Mouse (Mus musculus): ENCODE data around the gene Msrb3. TPM values are rescaled to one million over a fixed set of nuclear protein-coding genes. Genes with fewer than 3 reads are reported as not detected.

Gene Msrb3
- 5.1 and 5.2 TPM in 2 replicates for polyA plus RNA-seq (2014; fragmentation: Nextera tagmentation; extraction: Ambion mirVana)

DNA sequence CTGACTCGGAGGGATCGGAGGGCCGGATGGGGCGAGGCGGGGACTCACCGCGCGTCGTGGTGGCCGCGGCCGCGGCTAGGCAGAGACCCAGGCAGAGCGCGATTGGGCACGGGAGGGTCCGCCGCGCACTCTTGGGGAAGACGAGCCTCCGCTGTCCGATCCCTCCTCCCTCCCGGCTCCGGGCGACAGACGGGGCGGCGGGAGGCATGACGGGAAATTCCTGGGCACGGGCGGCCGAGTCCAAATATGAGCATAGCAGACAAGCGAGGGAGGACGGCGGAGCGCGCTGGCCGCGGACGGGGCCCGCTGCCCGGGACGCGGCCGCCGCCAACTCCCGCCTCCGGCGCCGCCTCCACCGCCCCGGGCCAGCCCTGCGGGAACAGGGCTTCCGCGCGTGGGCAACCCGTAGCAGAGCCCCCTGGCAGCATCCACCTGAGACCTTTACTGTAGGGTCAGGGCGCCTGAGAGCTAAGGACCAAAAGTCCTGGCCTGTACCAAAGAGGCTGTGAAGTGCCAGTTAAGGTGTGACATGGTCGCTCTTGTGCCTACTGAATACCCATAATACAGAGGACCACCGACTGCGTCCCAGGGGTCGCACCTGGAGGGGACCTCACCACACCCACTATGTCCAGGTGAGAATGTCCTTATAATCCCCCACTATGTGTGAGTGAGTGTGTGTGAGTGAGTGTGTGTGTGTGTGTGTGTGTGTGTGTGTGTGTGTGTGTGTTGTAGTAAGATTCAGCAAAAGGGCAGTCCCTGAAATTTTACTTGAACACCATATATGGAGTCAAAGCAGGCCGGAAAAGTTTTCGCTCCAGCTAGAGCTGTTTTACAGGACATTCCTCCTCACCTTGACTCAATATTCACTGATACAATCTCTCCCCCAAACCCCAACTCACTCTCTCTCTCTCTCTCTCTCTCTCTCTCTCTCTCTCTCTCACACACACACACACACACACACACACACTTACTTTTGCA, at the start of gene Msrb3:
Gene Msrb3, minus strand, starts transcription at position 317 of the 978 bp plus-strand sequence.
- DNase-seq (ENCODE audit: low spot score): peak; percentile 84
- WGBS: 4% methylated on average over 52 of the region's 64 CpGs
- 0 out of 2 replicates have a peak, but pooled peaks cover 2% of the 10 kb centered on the region for H3K27me3 ChIP-seq (ENCODE audit: control insufficient read depth, insufficient read depth, low read length)
- peak; percentile 89 for ATAC-seq (ENCODE audit: insufficient read depth, low FRiP score, low TSS enrichment)
- no peaks in the 10 kb centered on the region for H3K9me3 ChIP-seq (ENCODE audit: control insufficient read depth, low read length)
- no peaks in the 10 kb centered on the region; the same call in none of the 2 replicates for H3K4me1 ChIP-seq (ENCODE audit: control insufficient read depth, insufficient read depth, low read length)
- H3K4me3 ChIP-seq (ENCODE audit: low read depth, low read length): peak within 1 kb of the TSS; percentile 66
- H3K9ac ChIP-seq (ENCODE audit: low read length): peak within 1 kb of the TSS; percentile 69
- H3K4me2 ChIP-seq (ENCODE audit: low read depth): peak within 1 kb of the TSS; percentile 95
- no peak within 1 kb of the TSS for H3K27ac ChIP-seq (ENCODE audit: low read depth, low read length)
- no peaks in the 10 kb centered on the region for H3K36me3 ChIP-seq (ENCODE audit: control insufficient read depth, insufficient read depth, low read length)

DNA sequence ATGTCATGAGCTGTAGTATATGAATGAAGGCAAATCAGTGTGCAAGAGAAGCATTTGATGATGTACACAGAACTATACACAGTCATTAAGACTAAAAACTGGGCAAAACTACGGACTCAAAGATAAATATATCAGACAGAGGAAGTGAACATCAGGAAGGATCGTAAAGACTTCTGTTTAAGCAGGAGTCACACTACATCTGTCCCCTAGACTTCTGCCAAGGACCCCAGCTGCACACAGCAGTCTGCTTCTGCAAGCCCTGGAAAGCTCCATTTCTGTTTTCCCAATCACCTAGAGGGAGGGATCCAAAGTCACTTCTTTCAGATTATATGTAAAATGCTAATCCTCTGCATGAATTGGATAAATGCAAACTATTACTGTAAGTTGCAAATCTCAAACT, 49.6 kb upstream of the Msrb3 start:
- ATAC-seq (ENCODE audit: insufficient read depth, low FRiP score, low TSS enrichment) (no peak), DNase-seq (ENCODE audit: low spot score) (no peak)
- H3K9ac ChIP-seq (ENCODE audit: low read length): no peak overlapping the region
- H3K27ac ChIP-seq (ENCODE audit: low read depth, low read length): no peak overlapping the region
- no peak overlapping the region for H3K4me3 ChIP-seq (ENCODE audit: low read depth, low read length)
- no peak overlapping the region for H3K4me2 ChIP-seq (ENCODE audit: low read depth)
- no peaks in the 10 kb centered on the region for H3K27me3 ChIP-seq (ENCODE audit: control insufficient read depth, insufficient read depth, low read length)
- no peaks in the 10 kb centered on the region for H3K9me3 ChIP-seq (ENCODE audit: control insufficient read depth, low read length)
- no peaks in the 10 kb centered on the region for H3K36me3 ChIP-seq (ENCODE audit: control insufficient read depth, insufficient read depth, low read length)
- 68% methylated on average over 2 of the region's 2 CpGs for WGBS
- H3K4me1 ChIP-seq (ENCODE audit: control insufficient read depth, insufficient read depth, low read length): peaks cover 2% of the 10 kb centered on the region; the same call in 1 of the 2 replicates

DNA sequence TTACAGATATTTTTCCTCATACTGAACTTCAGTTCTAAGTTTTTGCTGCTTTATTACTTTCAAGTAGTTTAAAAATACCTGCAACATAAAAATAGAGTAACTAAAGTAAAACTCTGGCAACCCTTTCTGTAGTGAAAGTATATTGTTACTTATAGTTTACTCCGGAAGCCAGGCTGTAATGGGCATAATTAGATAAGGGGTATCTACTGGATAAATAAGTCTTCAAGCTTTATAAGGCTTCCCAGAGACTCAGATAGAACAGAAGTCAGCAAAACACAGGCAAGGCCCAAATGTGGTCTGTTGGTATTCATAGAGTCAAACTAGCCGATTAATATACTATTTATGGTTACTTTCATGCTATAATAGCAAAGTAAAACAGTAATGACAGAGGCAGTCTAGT, 48.9 kb upstream of the Msrb3 start:
- Histone ChIP-seq H3K27ac (ENCODE audit: low read depth, low read length) (no peak overlapping the region), H3K4me1 (ENCODE audit: control insufficient read depth, insufficient read depth, low read length) (peaks cover 2% of the 10 kb centered on the region; the same call in 1 of the 2 replicates), H3K9me3 (ENCODE audit: control insufficient read depth, low read length) (no peaks in the 10 kb centered on the region), H3K9ac (ENCODE audit: low read length) (no peak overlapping the region), H3K27me3 (ENCODE audit: control insufficient read depth, insufficient read depth, low read length) (no peaks in the 10 kb centered on the region), H3K36me3 (ENCODE audit: control insufficient read depth, insufficient read depth, low read length) (no peaks in the 10 kb centered on the region), H3K4me2 (ENCODE audit: low read depth) (no peak overlapping the region), H3K4me3 (ENCODE audit: low read depth, low read length) (no peak overlapping the region)
- 95% methylated on average over 2 of the region's 2 CpGs for WGBS
- no peak for ATAC-seq (ENCODE audit: insufficient read depth, low FRiP score, low TSS enrichment)
- no peak for DNase-seq (ENCODE audit: low spot score)

DNA sequence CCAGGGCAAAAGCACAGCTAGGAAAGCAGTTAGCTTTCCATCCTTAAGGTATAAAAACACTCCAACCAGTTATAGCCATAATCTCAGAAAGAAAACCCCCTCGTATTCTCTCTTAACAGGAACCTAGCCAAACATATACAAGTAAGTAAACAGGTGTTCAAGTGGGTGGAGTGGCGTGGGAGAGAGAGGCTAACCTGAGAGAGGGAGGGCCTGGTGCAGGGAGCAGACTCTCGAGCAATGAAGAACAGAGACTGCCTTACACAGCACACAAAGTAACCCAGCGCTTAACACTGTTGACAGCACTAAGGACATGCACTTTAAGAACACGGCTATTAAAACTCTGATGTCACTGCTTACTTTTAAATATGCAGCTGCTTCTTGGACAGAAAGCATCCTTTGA, 47.9 kb upstream of the Msrb3 start:
- no peak overlapping the region for H3K27ac ChIP-seq (ENCODE audit: low read depth, low read length)

DNA sequence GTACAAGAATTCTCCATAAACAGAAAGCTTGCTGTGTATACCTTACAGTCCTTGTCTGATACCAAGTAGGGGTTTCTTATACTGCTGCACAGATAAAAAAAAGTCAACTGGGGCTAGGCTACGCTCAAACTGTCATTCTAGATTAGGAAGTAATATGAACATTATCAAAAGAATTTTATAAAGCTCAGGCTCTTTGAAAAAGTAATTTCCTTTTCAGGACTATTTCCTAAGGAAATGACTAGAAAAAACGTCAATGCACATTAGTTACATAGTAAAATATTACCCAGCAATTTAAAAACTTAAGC, 40.0 kb upstream of the Msrb3 start:
- ATAC-seq (ENCODE audit: insufficient read depth, low FRiP score, low TSS enrichment): no peak

More for the DNA sequence above, 47.9 kb upstream of the Msrb3 start:
- Histone ChIP-seq H3K4me1 (ENCODE audit: control insufficient read depth, insufficient read depth, low read length) (peaks cover 2% of the 10 kb centered on the region; the same call in 1 of the 2 replicates), H3K27me3 (ENCODE audit: control insufficient read depth, insufficient read depth, low read length) (no peaks in the 10 kb centered on the region), H3K9me3 (ENCODE audit: control insufficient read depth, low read length) (no peaks in the 10 kb centered on the region), H3K9ac (ENCODE audit: low read length) (no peak overlapping the region), H3K4me2 (ENCODE audit: low read depth) (no peak overlapping the region), H3K36me3 (ENCODE audit: control insufficient read depth, insufficient read depth, low read length) (no peaks in the 10 kb centered on the region), H3K4me3 (ENCODE audit: low read depth, low read length) (no peak overlapping the region)
- no peak for DNase-seq (ENCODE audit: low spot score)
- 92% methylated on average over 5 of the region's 5 CpGs for WGBS
- no peak for ATAC-seq (ENCODE audit: insufficient read depth, low FRiP score, low TSS enrichment)

DNA sequence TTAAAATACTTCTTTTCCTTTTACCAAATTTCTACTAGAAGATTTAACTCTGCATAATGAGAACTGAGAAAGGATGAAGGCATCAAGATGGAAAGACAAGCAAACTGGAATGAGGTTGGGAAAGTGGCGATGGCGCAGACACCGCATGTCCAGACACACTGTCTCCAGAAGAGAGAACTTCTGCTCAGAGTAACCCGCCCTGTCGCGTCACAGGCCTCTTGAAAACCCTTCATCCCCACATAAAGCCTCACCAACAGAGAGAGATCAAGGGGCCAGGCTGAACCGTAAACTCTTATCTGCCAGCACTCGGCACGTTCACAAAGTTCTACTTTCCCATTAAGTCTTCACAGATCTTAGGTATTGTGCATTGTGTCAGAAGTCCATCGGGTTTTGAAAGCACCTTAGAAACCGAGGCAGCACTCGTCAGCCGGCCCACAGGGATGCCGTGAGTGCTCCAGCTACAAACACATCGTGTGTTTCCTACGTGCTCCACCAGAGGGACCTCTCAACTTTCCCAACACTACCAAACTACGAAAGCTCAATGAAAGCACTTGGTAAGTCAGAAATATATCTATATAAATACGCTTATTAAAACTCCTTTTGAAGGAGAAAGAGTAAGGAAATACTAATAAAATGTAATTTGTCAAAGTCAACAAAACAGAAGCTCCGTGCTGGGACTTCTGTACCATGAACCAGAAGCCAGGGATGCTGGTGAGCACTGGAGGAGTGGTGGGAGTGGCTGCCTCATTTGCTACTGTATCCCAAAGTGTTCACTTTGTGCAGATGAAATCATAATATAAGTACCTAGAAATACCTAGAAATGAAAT, 39.4 kb upstream of the Msrb3 start:
- ATAC-seq (ENCODE audit: insufficient read depth, low FRiP score, low TSS enrichment): no peak
- 64% methylated on average over 19 of the region's 19 CpGs for WGBS

More for the DNA sequence above, 40.0 kb upstream of the Msrb3 start:
- 87% methylated on average over 2 of the region's 2 CpGs for WGBS
- Histone ChIP-seq H3K27ac (ENCODE audit: low read depth, low read length) (no peak overlapping the region), H3K27me3 (ENCODE audit: control insufficient read depth, insufficient read depth, low read length) (no peaks in the 10 kb centered on the region), H3K36me3 (ENCODE audit: control insufficient read depth, insufficient read depth, low read length) (no peaks in the 10 kb centered on the region), H3K9ac (ENCODE audit: low read length) (no peak overlapping the region), H3K4me3 (ENCODE audit: low read depth, low read length) (no peak overlapping the region), H3K4me2 (ENCODE audit: low read depth) (no peak overlapping the region), H3K9me3 (ENCODE audit: control insufficient read depth, low read length) (no peaks in the 10 kb centered on the region), H3K4me1 (ENCODE audit: control insufficient read depth, insufficient read depth, low read length) (no peaks in the 10 kb centered on the region)
- no peak for DNase-seq (ENCODE audit: low spot score)

DNA sequence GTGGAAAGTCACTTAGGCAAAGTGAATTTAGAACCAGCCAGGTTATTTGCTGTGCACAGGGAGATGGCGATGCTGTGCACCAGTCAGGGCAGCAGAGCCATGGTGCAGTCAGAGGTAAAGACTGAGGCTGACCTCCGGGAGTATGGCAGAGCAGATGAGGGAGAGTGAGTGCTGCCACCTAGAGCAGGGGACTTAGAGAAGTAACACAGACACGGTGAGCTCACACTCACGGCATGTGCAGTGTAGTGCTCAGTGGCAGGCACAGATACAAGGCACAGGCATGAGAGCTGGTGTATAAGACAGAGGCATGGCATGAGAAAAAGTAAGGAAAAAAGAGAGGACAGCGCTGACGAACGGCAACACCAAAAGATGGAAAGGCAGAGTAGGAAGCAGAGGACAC, 30.6 kb upstream of the Msrb3 start:
- no peak overlapping the region for H3K4me3 ChIP-seq (ENCODE audit: low read depth, low read length)
- 77% methylated on average over 7 of the region's 7 CpGs for WGBS

More for the DNA sequence above, 39.4 kb upstream of the Msrb3 start:
- no peak overlapping the region for H3K27ac ChIP-seq (ENCODE audit: low read depth, low read length)
- H3K9ac ChIP-seq (ENCODE audit: low read length): no peak overlapping the region
- no peaks in the 10 kb centered on the region for H3K4me1 ChIP-seq (ENCODE audit: control insufficient read depth, insufficient read depth, low read length)
- no peaks in the 10 kb centered on the region for H3K27me3 ChIP-seq (ENCODE audit: control insufficient read depth, insufficient read depth, low read length)
- H3K9me3 ChIP-seq (ENCODE audit: control insufficient read depth, low read length): no peaks in the 10 kb centered on the region
- DNase-seq (ENCODE audit: low spot score): peak; percentile 44
- no peaks in the 10 kb centered on the region for H3K36me3 ChIP-seq (ENCODE audit: control insufficient read depth, insufficient read depth, low read length)
- H3K4me3 ChIP-seq (ENCODE audit: low read depth, low read length): no peak overlapping the region
- H3K4me2 ChIP-seq (ENCODE audit: low read depth): no peak overlapping the region

DNA sequence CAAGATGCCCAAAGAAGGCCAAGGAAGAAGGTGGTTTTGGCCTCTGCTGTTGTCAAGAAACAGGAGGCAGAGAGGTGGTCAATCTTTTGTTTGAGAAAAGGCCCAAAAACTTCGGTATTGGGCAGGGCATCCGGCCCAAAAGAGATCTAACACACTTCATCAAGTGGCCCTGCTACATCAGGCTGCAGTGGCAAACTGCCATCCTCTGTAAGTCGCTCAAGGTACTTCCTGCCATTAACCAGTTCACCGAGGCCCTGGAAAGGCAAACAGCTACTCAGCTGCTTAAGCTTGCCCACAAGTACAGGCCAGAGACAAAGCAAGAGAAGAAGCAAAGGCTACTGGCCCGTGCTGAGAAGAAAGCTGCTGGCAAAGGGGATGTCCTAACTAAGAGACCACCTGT, 29.3 kb upstream of the Msrb3 start:
- H3K4me1 ChIP-seq (ENCODE audit: control insufficient read depth, insufficient read depth, low read length): no peaks in the 10 kb centered on the region
- no peaks in the 10 kb centered on the region for H3K27me3 ChIP-seq (ENCODE audit: control insufficient read depth, insufficient read depth, low read length)
- no peak for ATAC-seq (ENCODE audit: insufficient read depth, low FRiP score, low TSS enrichment)
- DNase-seq (ENCODE audit: low spot score): no peak
- H3K4me2 ChIP-seq (ENCODE audit: low read depth): no peak overlapping the region
- 89% methylated on average over 5 of the region's 5 CpGs for WGBS
- peaks cover 4% of the 10 kb centered on the region; the same call in 1 of the 2 replicates for H3K36me3 ChIP-seq (ENCODE audit: control insufficient read depth, insufficient read depth, low read length)
- H3K27ac ChIP-seq (ENCODE audit: low read depth, low read length): no peak overlapping the region
- no peaks in the 10 kb centered on the region for H3K9me3 ChIP-seq (ENCODE audit: control insufficient read depth, low read length)
- H3K4me3 ChIP-seq (ENCODE audit: low read depth, low read length): no peak overlapping the region
- H3K9ac ChIP-seq (ENCODE audit: low read length): no peak overlapping the region

More for the DNA sequence above, 30.6 kb upstream of the Msrb3 start:
- no peaks in the 10 kb centered on the region for H3K27me3 ChIP-seq (ENCODE audit: control insufficient read depth, insufficient read depth, low read length)
- no peak overlapping the region for H3K4me2 ChIP-seq (ENCODE audit: low read depth)
- H3K9ac ChIP-seq (ENCODE audit: low read length): no peak overlapping the region
- H3K36me3 ChIP-seq (ENCODE audit: control insufficient read depth, insufficient read depth, low read length): peaks cover 4% of the 10 kb centered on the region; the same call in 1 of the 2 replicates
- ATAC-seq (ENCODE audit: insufficient read depth, low FRiP score, low TSS enrichment) (no peak), DNase-seq (ENCODE audit: low spot score) (no peak)
- no peaks in the 10 kb centered on the region for H3K4me1 ChIP-seq (ENCODE audit: control insufficient read depth, insufficient read depth, low read length)
- no peak overlapping the region for H3K27ac ChIP-seq (ENCODE audit: low read depth, low read length)
- no peaks in the 10 kb centered on the region for H3K9me3 ChIP-seq (ENCODE audit: control insufficient read depth, low read length)

All from neural tube, embryonic 11.5 days (tissue).